Mouse (Mus musculus): Measurements from ENCODE around the gene Lta. TPM values are rescaled to one million over a fixed set of nuclear protein-coding genes. Genes with fewer than 3 reads are reported as not detected.
A peak's percentile ranks its signal among the peaks of the same experiment; 100 is the strongest.

Lta gene
- polyA plus RNA-seq, 1 experiment from 2014 or later = not detected

DNA sequence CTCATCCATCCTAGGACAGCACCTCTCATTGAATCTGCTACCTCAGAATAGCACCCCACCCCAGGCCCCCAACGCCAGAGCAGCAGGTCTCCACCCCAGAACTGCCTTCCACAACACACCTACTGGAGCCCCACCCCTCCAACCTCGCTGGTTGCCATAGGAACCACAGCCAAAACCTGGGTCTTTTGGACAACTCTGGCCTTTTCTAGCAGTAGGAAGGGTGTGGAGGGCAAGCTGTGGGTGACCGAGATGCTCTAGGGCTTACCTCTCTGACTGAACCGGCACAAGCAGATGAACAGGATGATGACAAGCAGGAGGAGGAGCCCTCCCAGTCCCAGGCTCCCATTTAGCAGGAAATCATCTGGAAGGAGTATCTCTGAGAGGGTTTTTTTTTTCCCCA lies 18.5 kb downstream of the Lta start:
- Histone ChIP-seq H3K27me3 (ENCODE audit: control insufficient read depth, insufficient read depth, low read depth, low read length) (no peaks in the 10 kb centered on the region), H3K4me2 (ENCODE audit: low read depth, low read length) (peak overlapping the region; percentile 54), H3K27ac (ENCODE audit: low read length) (peak overlapping the region; percentile 67; the same call in 1 of the 2 replicates), H3K9ac (ENCODE audit: low read depth, low read length) (peak overlapping the region; percentile 15; the same call in 1 of the 2 replicates), H3K4me3 (ENCODE audit: low read depth, low read length) (peak overlapping the region; percentile 56), H3K36me3 (ENCODE audit: control insufficient read depth, insufficient read depth) (no peaks in the 10 kb centered on the region), H3K4me1 (ENCODE audit: control insufficient read depth, low read depth, low read length) (peaks cover 11% of the 10 kb centered on the region), H3K9me3 (replicated peaks; ENCODE audit: control insufficient read depth, low read length) (no peaks in the 10 kb centered on the region)
- 0 out of 2 replicates have a peak, but pooled peaks have one; percentile 16 for ATAC-seq (ENCODE audit: low read depth)
- WGBS (ENCODE audit: insufficient replicate concordance) = 0% methylated on average over 4 of the region's 4 CpGs

DNA sequence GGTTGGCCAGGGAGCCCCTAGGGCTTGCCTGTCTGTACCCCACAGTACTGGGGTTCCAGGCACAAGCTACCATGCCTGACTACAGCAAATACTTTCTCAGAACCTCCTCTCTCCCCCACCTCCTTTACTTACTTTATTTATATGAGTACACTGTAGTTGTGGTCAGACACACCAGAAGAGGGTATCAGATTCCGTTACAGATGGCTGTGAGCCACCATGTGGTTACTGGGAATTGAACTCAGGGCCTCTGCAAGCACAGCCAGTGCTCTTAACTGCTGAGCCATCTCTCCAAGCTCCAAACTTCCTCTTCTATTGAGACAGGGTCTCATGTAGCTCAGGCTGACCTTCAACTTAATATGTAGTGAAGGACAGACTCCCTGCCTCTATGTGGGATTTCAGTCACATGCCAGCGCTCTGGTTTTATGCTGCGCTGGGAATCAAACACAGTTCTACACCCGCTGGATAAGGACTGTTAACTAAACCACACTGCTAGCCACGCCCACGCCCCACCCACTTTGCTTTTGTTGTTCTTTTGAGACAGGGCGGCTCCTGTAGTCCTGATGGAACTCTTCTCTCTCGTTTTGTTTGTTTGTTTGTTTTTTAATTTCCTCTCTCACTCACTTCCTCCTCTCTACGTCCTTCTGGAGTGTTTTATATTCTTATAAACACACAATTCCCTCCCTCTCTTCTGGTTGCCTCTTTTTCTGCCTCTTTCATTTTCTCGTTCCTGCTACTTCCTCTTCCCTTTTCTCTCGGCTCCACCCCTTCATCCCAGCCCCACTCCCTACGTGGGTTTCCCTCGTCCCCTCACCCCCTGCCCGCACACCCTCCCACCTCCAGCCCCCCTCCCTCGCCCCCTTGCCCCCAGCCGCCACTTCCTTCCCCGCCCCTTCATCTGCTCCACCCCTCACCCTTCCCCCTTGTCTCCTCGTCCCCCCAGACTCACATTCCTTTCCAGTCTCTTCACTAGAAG lies 19.2 kb downstream of the Lta start:
- Histone ChIP-seq H3K27ac (ENCODE audit: low read length) (peak overlapping the region; percentile 18; the same call in 1 of the 2 replicates), H3K4me3 (ENCODE audit: low read depth, low read length) (peak overlapping the region; percentile 56), H3K4me1 (ENCODE audit: control insufficient read depth, low read depth, low read length) (peaks cover 11% of the 10 kb centered on the region), H3K36me3 (ENCODE audit: control insufficient read depth, insufficient read depth) (no peaks in the 10 kb centered on the region), H3K27me3 (ENCODE audit: control insufficient read depth, insufficient read depth, low read depth, low read length) (no peaks in the 10 kb centered on the region), H3K9me3 (replicated peaks; ENCODE audit: control insufficient read depth, low read length) (no peaks in the 10 kb centered on the region), H3K4me2 (ENCODE audit: low read depth, low read length) (peak overlapping the region; percentile 54), H3K9ac (ENCODE audit: low read depth, low read length) (no peak overlapping the region)
- WGBS (ENCODE audit: insufficient replicate concordance) = 1% methylated on average over 18 of the region's 18 CpGs
- ATAC-seq (ENCODE audit: low read depth) = peak; percentile 27; the same call in 1 of the 2 replicates

DNA sequence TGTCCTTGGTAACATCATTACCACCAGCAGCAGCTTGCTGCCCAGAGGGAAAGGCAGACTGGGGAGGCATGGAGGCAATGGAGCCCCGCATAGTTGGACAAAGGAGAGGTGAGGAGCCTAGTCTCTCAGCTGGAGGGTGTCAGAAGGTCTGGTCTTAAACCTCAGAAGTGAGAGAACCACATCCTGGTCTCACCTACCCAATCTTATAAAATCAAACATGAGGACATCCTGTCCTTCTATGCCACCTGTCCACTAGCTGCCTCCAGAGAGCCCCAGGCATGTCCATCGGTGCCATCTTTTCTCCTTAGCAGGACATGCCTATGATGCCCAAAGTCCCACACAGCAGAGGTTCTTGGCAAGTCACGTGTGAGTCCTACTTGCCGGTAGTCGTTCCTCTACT lies 25.1 kb downstream of the Lta start:
- no peak overlapping the region for H3K4me2 ChIP-seq (ENCODE audit: low read depth, low read length)
- no peaks in the 10 kb centered on the region for H3K4me1 ChIP-seq (ENCODE audit: control insufficient read depth, low read depth, low read length)
- H3K27me3 ChIP-seq (ENCODE audit: control insufficient read depth, insufficient read depth, low read depth, low read length) = no peaks in the 10 kb centered on the region
- ATAC-seq (ENCODE audit: low read depth) = no peak
- H3K36me3 ChIP-seq (ENCODE audit: control insufficient read depth, insufficient read depth) = no peaks in the 10 kb centered on the region
- H3K27ac ChIP-seq (ENCODE audit: low read length) = no peak overlapping the region
- no peak overlapping the region for H3K4me3 ChIP-seq (ENCODE audit: low read depth, low read length)
- 66% methylated on average over 5 of the region's 5 CpGs for WGBS (ENCODE audit: insufficient replicate concordance)
- H3K9me3 ChIP-seq (replicated peaks; ENCODE audit: control insufficient read depth, low read length) = no peaks in the 10 kb centered on the region
- no peak overlapping the region for H3K9ac ChIP-seq (ENCODE audit: low read depth, low read length)

DNA sequence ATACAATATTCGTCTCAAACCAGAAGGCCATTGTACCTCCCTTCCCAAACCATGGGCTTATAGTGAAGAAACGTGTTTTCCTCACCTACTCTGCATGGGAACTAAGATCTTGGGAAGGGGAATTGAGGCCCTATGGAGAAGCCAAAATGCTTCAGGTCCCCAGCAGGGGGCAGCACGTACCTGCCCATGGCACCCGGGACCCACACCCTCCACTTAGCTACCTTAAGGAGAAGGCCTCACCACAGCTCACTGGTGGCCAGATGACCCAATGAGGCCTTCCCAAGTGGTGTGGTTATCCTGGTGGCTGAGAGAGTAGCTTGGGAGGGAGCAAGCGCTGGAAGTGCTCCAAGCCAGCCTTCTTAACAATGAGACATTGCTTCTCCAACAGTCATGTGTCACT lies 26.6 kb downstream of the Lta start:
- WGBS (ENCODE audit: insufficient replicate concordance) = 8% methylated on average over 5 of the region's 5 CpGs
- Histone ChIP-seq H3K4me3 (ENCODE audit: low read depth, low read length) (no peak overlapping the region), H3K9ac (ENCODE audit: low read depth, low read length) (no peak overlapping the region), H3K4me1 (ENCODE audit: control insufficient read depth, low read depth, low read length) (no peaks in the 10 kb centered on the region), H3K27me3 (ENCODE audit: control insufficient read depth, insufficient read depth, low read depth, low read length) (no peaks in the 10 kb centered on the region), H3K27ac (ENCODE audit: low read length) (no peak overlapping the region), H3K36me3 (ENCODE audit: control insufficient read depth, insufficient read depth) (no peaks in the 10 kb centered on the region), H3K4me2 (ENCODE audit: low read depth, low read length) (no peak overlapping the region), H3K9me3 (replicated peaks; ENCODE audit: control insufficient read depth, low read length) (no peaks in the 10 kb centered on the region)
- ATAC-seq (ENCODE audit: low read depth) = peak; percentile 55

DNA sequence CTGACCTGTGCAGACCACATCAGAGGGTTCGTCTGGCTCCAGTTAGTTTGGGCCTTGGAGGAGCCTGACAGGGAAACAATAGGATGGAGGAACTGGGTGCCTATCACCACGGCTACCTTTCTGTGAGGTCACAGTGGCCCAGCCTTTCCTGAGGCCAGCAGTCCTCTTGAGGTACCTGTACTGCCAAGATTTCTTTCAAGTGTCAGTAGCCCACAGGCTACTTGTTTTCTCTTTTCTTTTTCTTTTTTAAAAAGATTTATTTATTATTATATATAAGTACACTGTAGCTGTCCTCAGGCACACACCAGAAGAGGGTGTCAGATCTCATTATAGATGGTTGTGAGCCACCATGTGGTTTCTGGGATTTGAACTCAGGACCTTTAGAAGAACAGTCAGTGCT lies 29.2 kb downstream of the Lta start, which contains the start of gene Aif1:
TSS of gene Aif1 (minus strand) at position 101 of the 400 bp plus-strand sequence.
- WGBS (ENCODE audit: insufficient replicate concordance) = 49% methylated on average over 2 of the region's 2 CpGs
- Histone ChIP-seq H3K36me3 (ENCODE audit: control insufficient read depth, insufficient read depth) (no peaks in the 10 kb centered on the region), H3K4me2 (ENCODE audit: low read depth, low read length) (no peak within 1 kb of the TSS), H3K4me1 (ENCODE audit: control insufficient read depth, low read depth, low read length) (no peaks in the 10 kb centered on the region), H3K9ac (ENCODE audit: low read depth, low read length) (no peak within 1 kb of the TSS), H3K27ac (ENCODE audit: low read length) (no peak within 1 kb of the TSS), H3K4me3 (ENCODE audit: low read depth, low read length) (no peak within 1 kb of the TSS), H3K27me3 (ENCODE audit: control insufficient read depth, insufficient read depth, low read depth, low read length) (no peaks in the 10 kb centered on the region), H3K9me3 (replicated peaks; ENCODE audit: control insufficient read depth, low read length) (no peaks in the 10 kb centered on the region)
- no peak for ATAC-seq (ENCODE audit: low read depth)

DNA sequence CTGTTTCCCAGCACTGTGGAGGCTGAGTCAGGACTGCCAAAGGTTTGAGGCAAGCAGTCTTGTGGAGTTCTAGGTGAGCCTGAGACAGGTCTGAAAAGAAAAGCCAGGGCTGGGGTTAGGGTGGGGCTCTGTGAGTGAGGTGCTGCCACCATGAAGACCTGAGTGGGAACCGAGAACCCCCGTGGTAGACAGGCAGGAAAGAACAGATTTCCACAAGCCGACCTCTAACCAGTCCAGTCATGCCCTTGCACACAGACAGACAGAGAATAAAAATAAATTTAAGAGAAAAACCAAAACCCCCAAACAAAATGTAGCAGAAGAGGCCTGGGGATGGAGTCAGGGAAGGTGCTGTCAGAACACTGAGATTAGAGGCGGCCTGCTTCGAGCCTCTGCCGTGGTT lies 29.8 kb downstream of the Lta start:
- ATAC-seq (ENCODE audit: low read depth) = no peak
- Histone ChIP-seq H3K36me3 (ENCODE audit: control insufficient read depth, insufficient read depth) (no peaks in the 10 kb centered on the region), H3K4me2 (ENCODE audit: low read depth, low read length) (no peak overlapping the region), H3K9me3 (replicated peaks; ENCODE audit: control insufficient read depth, low read length) (no peaks in the 10 kb centered on the region), H3K27ac (ENCODE audit: low read length) (no peak overlapping the region), H3K4me3 (ENCODE audit: low read depth, low read length) (no peak overlapping the region), H3K4me1 (ENCODE audit: control insufficient read depth, low read depth, low read length) (no peaks in the 10 kb centered on the region), H3K27me3 (ENCODE audit: control insufficient read depth, insufficient read depth, low read depth, low read length) (no peaks in the 10 kb centered on the region), H3K9ac (ENCODE audit: low read depth, low read length) (no peak overlapping the region)
- 60% methylated on average over 6 of the region's 6 CpGs for WGBS (ENCODE audit: insufficient replicate concordance)

DNA sequence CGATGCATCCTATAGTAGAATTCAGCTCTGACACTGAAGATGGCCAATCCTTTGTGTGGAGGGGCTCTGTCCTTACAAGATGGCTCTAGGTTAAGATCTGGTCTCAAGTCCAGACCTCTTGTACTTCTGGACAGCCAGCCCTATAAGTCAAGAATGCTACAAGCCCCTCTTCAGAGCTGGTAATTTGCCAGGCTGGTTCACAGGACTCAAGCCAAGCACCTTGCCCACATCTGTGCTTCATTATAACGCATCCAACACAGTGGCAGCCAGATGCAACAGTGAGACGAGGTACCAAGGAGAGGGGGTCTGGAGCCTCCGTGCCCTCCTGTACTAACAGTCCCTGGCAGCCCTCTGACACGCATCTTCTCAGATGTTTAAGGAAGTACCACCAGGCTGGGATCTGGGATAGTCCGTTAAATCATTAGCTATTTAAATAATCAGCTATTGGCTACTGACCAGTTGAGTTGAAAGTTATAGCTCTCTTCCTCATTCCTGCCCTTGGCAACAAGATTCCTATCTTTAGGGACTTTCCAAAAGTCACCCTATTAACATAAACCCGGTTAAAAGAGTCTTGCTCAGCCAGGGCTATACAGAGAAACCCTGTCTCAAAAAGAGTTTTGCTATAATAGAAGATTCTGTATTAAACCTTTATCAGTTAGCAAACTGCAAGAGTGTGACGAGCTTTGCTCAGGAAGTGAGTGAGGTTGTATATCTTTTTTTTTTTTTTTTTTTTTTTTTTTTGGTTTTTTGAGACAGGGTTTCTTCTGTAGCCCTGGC lies 30.8 kb downstream of the Lta start:
- H3K36me3 ChIP-seq (ENCODE audit: control insufficient read depth, insufficient read depth) = no peaks in the 10 kb centered on the region
- no peak overlapping the region for H3K9ac ChIP-seq (ENCODE audit: low read depth, low read length)
- H3K27ac ChIP-seq (ENCODE audit: low read length) = no peak overlapping the region
- ATAC-seq (ENCODE audit: low read depth) = no peak
- no peak overlapping the region for H3K4me3 ChIP-seq (ENCODE audit: low read depth, low read length)
- H3K4me1 ChIP-seq (ENCODE audit: control insufficient read depth, low read depth, low read length) = no peaks in the 10 kb centered on the region
- 50% methylated on average over 8 of the region's 8 CpGs for WGBS (ENCODE audit: insufficient replicate concordance)
- no peaks in the 10 kb centered on the region for H3K27me3 ChIP-seq (ENCODE audit: control insufficient read depth, insufficient read depth, low read depth, low read length)
- no peak overlapping the region for H3K4me2 ChIP-seq (ENCODE audit: low read depth, low read length)
- no peaks in the 10 kb centered on the region for H3K9me3 ChIP-seq (replicated peaks; ENCODE audit: control insufficient read depth, low read length)

DNA sequence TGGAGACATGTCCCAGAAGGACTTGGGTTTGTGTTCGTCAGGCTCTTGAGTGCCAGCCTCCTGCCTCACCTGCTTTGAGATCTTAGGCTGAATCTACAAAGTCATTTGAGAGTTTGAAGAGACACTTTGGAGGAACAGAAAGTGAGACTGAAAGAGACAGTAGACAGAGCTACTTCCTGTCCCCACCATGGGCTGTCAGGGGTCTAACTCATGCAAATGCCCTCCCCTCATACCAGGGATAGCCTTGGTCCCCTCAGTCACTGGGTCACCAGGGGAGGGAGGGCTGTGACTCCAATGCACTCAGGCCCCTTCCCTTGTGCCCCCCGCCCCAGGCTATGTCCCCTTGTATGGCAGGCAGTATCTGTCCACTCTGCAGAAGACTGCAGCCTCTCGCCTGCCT lies 31.8 kb downstream of the Lta start:
- H3K9ac ChIP-seq (ENCODE audit: low read depth, low read length) = no peak overlapping the region
- ATAC-seq (ENCODE audit: low read depth) = no peak
- H3K4me1 ChIP-seq (ENCODE audit: control insufficient read depth, low read depth, low read length) = no peaks in the 10 kb centered on the region
- no peaks in the 10 kb centered on the region for H3K36me3 ChIP-seq (ENCODE audit: control insufficient read depth, insufficient read depth)
- no peak overlapping the region for H3K4me2 ChIP-seq (ENCODE audit: low read depth, low read length)
- WGBS (ENCODE audit: insufficient replicate concordance) = 38% methylated on average over 3 of the region's 3 CpGs
- no peak overlapping the region for H3K27ac ChIP-seq (ENCODE audit: low read length)
- H3K9me3 ChIP-seq (replicated peaks; ENCODE audit: control insufficient read depth, low read length) = no peaks in the 10 kb centered on the region
- H3K27me3 ChIP-seq (ENCODE audit: control insufficient read depth, insufficient read depth, low read depth, low read length) = no peaks in the 10 kb centered on the region
- no peak overlapping the region for H3K4me3 ChIP-seq (ENCODE audit: low read depth, low read length)
